Mouse (Mus musculus): ENCODE measurements at regions not wholly inside any gene's neighbourhood (a gene's known extent, or its start where the extent isn't known, plus 50 kb on each side); places are given as distances from the start of the nearest gene placed in this dataset.

DNA sequence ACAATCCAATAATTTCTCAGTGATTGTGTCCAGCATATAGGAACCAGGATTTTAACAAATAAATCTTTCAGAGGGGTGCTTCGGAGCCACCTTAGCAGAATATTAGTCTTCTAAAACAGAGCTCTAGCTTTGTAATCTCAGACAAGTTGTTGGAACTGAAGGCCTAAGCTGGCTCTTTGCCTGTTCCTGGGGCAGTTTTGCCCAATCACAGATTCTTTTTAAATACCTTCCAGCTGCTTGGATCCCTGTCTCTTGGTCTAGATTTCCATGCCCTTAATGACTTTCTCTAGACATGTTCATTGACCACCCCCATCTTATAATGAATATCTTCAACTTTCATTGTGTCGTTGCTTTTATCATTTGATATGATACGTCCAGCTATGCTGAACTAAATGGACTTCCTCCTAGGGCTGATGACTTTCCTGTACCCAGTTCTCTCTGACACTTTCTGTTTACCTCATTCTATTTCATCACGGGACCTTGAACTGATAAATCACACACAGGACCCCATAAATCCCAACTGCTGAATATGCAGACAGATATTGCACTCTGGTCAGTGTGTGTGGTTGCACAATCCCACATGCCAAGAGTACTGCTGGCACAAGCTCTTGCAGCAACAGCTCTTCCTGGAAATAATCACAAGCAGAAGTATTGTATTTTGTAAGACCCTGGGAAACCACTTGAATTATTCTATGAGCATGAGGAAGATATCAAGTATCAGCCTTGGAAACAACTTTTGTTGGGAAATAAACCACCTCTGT lies 440.4 kb downstream of the Slc22a22 start:
- no peak for TF ChIP-seq CTCF (IDR thresholded peaks at IDR 0.05; ENCODE audit: control insufficient read depth, insufficient read depth, insufficient read length)
- TF ChIP-seq MYOG (IDR thresholded peaks at IDR 0.05; ENCODE audit: control insufficient read depth, extremely low read depth, insufficient read length): no peak
- no peak for TF ChIP-seq USF1 (IDR thresholded peaks at IDR 0.05; ENCODE audit: low read depth)
- peak; percentile 74 for TF ChIP-seq CEBPB (IDR thresholded peaks at IDR 0.05; ENCODE audit: low read depth)
